Mouse (Mus musculus): ENCODE data around the gene Chp2.
A peak's percentile ranks its signal among the peaks of the same experiment; 100 is the strongest.

The Chp2 gene

GRCm38 (mm10) chr7:122219315-122219801, at the start of gene Chp2:
Gene Chp2 (plus strand): TSS chr7:122219496.
- no peak for DNase-seq (ENCODE audit: low read depth)

DNA sequence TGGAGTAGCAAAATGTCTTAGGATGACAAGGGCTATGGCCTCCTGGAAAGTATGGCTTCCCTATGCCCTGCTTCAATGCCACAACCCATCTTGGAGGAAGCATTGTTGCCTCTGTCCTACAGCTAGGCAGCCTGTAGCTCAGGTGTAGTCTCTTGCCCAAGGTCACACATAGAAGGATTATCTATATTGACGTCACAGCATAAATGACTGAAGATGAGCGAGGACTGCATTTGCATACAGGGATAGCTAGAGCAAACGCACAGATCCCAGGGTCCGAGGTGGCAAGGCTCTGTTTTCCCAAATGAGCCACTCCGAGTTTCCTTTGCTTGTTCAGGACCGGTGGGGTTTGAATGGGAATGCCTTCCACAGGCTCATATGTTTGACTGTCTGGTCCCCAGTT, 48.6 kb upstream of the Chp2 start:
- no peak for DNase-seq (ENCODE audit: low read depth)

GRCm38 (mm10) chr7:122171613-122172012, 47.7 kb upstream of the Chp2 start:
- DNase-seq (ENCODE audit: low read depth), result no peak

DNA sequence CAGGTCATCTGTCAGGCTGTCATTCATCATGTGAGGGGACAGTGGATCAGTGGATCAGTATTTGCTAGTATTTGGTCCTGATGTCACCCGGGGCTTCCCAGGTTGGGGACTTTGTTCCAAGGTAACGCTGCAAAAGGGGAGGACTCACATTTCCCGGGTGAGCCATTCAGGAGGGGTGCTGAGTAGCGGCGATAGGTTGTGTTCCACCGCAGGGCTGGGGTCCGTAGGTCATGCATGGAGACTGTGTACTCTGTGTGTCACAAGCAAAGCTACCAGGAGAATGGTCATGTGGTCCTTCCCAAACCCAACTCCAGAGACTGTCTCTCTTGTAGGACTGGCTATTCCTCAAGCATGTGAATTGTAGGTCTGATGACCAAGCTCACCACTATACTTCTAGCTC, 38.6 kb upstream of the Chp2 start:
- DNase-seq (ENCODE audit: low read depth), result no peak

- no peak for DNase-seq (ENCODE audit: low read depth)
These were observed 34.7 kb upstream of the Chp2 start for GRCm38 (mm10) chr7:122184569-122184968.

GRCm38 (mm10) chr7:122186043-122186442, 33.3 kb upstream of the Chp2 start, which contains the start of gene Ern2:
Gene Ern2 (minus strand): TSS chr7:122186207.
- DNase-seq (ENCODE audit: low read depth), result no peak

DNA sequence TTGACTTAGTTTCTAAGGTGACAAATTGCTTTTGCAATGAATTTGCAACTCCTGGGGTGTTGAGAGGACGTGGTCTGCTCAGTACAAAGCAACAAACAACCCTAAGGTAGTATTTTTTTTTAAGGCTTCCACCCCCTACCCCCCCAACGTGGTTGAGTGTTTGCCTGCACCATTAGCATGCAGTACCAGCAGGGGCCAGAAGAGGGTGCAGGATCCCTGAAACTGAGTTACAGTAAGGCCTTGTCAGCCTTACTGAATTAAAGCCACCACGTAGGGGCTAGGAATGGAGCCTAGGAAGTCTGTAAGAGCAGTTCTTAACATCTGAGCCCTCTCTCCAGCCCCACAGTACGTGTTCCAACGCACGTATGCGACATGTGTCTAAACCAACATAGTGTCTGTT, 29.8 kb upstream of the Chp2 start:
- peak; percentile 12 for DNase-seq (ENCODE audit: low read depth)

- DNase-seq (ENCODE audit: low read depth), result no peak
These were observed 28.2 kb upstream of the Chp2 start for GRCm38 (mm10) chr7:122191097-122191496.

- no peak for DNase-seq (ENCODE audit: low read depth)
These were observed 25.4 kb upstream of the Chp2 start for GRCm38 (mm10) chr7:122193919-122194318.

- no peak for DNase-seq (ENCODE audit: low read depth)
These were observed 22.5 kb upstream of the Chp2 start for GRCm38 (mm10) chr7:122196771-122197170.

DNA sequence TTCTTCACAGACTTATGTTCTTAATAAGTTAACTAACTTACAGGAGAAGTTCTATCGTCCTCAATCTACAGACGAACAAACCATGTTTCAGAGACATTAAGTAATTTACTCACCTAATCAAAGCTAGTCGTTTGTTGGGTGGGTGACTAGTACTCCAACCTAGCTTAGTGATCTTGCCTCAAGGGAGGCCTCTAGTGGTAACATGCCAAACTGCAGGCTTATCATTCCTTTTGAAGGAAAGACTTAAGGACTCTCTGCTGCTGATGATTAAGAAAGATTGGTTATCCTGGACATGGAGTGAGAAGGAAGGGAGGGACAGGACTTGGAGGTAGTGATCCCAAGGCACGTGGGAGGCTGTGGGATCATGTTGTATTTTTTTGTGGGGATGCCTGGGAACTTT, 22.0 kb upstream of the Chp2 start:
- peak; percentile 20 for DNase-seq (ENCODE audit: low read depth)

- no peak for DNase-seq (ENCODE audit: low read depth)
These were observed 20.0 kb upstream of the Chp2 start for GRCm38 (mm10) chr7:122199296-122199695.

- DNase-seq (ENCODE audit: low read depth), result no peak
These were observed 15.4 kb upstream of the Chp2 start for GRCm38 (mm10) chr7:122203936-122204335.

GRCm38 (mm10) chr7:122206121-122206520, 13.2 kb upstream of the Chp2 start:
- no peak for DNase-seq (ENCODE audit: low read depth)

DNA sequence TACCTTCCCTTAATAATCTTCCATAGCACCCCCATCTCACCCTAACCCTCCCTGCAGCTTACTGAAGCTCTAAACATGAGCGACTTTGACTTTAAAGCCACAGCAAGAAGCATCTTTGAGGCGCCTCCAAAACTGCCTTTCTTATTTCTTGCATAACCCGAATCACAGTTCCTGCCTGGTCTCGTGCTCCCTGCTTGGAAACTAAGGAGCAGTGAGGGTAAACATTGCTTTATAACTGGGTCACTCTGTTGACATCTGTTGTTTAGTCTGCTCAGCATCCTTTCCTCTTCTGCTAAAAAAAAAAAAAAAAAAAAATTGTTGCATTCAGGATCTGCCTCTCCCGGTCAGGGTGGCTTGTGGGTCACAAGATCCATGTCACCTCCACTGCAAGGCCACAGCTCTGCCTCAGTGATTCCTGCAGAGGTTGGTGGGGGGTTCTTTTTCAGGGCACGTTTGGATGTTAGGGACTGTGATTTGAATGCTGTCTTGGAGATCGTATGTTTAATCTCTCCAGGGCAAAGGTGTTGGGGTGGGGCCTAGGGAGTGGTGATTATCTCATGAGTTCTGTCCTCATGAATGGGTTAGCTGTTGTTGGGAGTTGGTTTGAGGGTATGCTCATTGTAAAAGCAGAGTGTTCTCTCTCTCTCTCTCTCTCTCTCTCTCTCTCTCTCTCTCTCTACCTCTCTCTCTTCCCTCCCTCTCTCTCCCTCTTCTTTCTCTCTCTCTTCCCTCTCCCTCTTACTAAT, 10.8 kb upstream of the Chp2 start:
- DNase-seq (ENCODE audit: low read depth), result no peak

DNA sequence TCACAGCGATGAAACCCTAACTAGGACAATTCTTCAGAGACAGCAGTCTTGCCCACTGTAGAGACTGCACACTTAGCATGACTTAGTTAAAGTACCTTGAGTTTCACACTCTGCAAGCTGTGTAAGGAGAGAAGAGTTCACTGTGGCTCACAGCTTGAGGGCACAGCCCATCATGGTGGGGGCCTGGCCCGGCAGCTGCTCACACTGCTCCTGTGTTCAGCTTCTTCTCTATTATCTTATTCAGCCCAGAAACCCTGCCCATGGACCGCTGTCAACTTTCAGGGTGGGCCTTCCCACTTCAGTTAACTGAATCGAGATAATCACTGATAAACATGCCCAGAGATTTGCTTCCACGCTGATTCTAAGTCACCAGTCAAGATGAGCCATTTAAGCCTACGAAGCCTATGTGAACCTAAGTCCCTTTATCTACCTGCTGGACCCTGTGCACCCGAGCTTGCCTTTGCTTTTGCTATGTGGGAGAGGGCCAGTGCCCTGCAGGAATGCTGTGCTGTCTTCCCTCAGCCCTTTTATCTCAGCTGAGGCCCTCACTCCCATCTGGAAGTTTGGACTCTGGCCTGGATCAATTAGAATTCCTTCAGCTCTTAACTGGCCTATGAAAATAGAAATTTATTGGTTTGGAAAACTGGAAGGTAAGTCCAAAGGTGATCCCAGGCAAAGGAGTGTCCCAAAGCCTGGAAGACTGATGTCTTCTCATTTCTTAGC, 6.9 kb downstream of the Chp2 start:
- DNase-seq (ENCODE audit: low read depth), result no peak

DNA sequence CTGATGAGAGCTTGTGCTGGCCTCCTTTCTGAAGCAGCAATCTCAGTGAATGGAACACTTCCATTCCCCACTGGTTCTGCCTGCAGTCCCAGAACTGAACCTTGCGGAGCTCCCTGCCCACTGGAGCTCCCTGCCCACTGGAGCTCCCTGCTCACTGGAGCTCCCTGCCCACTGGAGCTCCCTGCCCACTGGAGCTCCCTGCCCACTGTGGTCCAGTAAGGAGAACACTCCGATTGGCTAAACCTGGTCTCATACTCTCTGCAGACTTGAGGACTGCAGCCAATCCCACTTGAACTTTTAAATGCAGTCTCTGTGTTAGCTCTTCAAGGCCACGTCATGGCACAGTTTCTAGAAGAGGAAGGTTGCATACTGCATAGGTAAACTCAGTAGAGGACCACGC, 7.4 kb downstream of the Chp2 start:
- no peak for DNase-seq (ENCODE audit: low read depth)

DNA sequence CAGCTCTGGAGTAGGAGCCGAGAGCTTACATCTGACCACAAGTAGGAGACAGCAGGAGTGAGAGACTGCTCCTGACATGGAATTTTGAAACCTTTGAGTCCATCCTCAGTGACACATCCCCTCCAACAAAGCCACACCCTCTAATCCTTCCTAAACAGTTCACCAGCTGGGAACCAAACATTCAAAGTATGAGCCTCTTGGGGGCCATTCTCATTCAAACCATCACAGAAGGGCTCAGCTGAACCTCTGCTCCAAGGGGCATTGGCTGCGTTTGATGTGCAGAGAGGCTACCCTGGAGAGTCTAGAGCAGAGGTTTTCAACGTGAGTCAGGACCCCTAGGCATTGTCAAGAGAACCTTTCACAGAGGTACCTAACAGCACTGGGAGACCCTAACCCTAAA, 10.0 kb downstream of the Chp2 start:
- DNase-seq (ENCODE audit: low read depth), result no peak

- no peak for DNase-seq (ENCODE audit: low read depth)
These were observed 10.6 kb downstream of the Chp2 start for GRCm38 (mm10) chr7:122229916-122230315.

DNA sequence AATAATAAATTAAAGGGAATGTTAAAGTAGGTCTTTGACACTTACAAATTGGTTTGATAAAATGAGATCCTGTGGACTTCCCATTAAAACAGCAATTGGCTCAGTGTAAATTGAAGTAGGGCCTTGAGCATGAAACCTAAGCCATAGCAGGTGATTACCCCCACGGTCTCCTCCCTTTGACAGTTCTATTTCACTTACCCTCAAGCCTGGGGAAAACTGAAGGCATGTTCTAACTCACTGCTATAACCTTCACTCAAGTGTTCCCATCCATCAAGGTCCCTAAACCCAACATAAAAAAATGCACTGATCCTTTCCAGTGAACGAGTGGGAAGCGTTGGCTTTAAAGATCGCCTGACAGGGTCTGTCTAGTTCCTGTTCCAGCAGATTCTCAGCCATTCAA, 11.6 kb downstream of the Chp2 start:
- DNase-seq (ENCODE audit: low read depth), result no peak

DNA sequence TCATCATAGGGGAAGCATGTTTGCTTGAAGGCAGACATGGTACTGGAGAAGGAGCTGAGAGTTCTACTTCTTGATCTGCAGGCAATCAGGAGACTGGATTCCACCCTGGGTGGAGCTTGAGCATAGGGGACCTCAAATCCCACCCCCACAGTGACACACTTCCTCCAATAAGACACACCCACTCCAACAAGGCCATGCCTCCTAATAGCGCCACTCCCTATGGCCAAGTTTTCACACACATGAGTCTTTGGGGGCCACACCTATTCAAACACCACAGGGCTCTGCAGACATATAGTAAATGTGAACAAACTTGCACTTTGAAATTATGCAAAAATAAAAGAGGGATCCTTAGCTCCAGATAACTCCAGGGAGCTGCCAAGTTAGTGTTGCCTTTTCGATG, 19.6 kb downstream of the Chp2 start:
- DNase-seq (ENCODE audit: low read depth), result no peak

DNA sequence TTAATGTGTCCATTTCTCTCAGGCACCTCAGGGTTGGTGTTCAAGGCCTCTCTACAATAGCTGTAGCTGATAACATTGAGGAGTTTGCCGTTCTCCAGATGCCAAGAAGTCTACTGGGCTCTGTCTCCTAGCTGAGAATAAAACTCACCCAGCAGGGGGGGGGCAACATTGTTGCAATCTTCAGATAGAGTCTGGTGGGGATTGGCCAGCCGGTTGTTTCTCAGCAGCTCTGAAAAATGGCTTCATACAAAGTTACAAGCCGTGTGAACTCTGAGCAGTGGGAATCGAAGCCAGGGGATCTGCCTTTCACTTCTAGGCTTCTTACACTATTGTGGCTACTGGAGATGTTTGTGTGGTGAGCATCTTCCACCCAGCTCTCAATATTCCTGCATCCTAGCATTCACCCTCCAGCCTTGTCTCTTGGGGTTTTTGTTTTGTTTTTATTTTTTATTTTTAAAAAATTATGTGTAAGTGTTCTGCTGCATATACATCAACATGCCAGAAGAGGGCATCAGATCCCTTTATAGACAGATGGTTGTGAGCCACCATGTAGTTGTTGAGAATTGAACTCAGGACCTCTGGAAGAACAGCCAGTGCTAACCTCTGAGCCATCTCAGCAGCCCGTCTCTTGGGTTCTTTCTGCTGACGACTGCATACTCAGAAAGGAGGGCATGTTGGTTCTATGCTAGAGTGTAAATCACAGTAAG, 21.3 kb downstream of the Chp2 start:
- no peak for DNase-seq (ENCODE audit: low read depth)

DNA sequence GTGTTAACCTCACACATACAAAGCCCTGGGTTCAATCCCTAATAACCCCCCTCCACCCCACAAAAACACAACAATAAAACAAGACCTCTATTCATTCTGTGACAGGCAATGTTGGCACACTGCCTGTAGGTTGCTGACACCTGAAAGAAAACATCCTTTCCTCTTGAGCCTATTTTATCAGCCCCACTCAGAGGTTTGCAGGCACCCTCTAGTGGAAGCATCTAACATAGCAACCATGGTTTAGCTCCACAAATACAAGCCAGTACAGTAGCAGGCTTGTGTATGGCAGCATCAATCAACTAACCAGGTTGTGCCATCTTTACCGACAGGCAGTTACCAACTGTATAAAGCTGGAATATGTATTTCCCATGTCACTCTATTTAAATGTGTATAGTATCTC, 23.0 kb downstream of the Chp2 start:
- no peak for DNase-seq (ENCODE audit: low read depth)
